Mouse (Mus musculus): Measurements from ENCODE around the gene Clp1. TPM values are rescaled to one million over a fixed set of nuclear protein-coding genes. Genes with fewer than 3 reads are reported as not detected.
A peak's percentile ranks its signal among the peaks of the same experiment; 100 is the strongest.
"Not testable (repeated sequence)": the region's sequence is repeated elsewhere in the genome, so short reads cannot be mapped to it uniquely, and the experiment has no call there.

Clp1 gene
- polyA plus RNA-seq, 1 experiment from 2014 or later: 49.6 TPM

DNA sequence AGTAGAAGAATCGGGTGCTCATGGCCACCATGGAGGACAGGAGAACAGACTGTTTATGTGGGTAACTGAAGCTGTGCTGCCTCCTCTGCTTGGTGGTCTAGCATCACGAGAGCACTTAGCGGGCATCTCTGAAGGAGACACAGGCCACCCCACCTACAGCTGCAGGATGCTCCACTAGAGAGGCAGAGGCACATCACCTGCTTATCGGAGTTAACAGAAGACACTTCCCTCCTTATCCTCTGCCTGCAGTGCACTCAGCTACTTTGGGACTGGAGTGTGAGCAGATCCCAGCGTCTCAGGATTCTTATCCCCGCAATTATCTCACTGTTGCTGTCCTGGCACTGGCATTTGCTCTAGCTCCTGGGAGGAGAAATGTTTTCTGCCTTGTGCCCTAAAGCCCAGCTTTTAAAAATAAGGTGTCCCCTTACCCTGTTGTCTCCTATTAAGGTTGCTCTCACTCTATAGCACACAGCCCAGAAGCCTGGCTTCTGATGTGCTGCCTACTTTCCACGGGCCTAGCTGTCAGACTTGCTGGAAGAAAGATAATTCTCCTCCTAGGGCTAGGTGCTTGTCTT is 8.3 kb upstream of the Clp1 start:
- Histone ChIP-seq H3K36me3 (peaks cover 7% of the 10 kb centered on the region), H3K27me3 (ENCODE audit: insufficient read depth, poor library complexity, severe bottlenecking) (no peaks in the 10 kb centered on the region), H3K9me3 (no peaks in the 10 kb centered on the region), H3K4me3 (peak overlapping the region; percentile 68), H3K4me1 (replicated peaks) (peaks cover 73% of the 10 kb centered on the region), H3K27ac (peak overlapping the region; percentile 93)
- WGBS: 28% methylated on average over 7 of the region's 7 CpGs
- peak; percentile 36 for DNase-seq (ENCODE audit: low spot score)

DNA sequence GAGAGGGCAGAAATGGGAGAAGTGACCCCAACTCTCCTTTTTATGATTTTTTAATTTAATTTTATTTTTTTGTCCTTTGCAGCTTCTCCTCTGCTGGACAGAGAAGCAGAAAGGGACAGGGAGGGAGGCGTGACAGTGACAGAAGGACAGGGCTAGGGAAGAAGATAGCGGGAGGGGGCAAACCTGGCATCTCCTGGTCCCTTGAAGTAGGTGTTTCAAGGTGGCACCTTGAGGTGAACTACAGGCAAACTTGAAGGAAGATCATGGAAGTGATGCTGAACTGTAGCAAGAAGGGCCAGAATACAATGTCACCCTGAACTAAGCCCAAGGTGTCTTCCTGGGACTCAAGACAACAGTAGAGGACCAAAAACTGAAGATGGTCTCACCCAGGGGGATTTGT is 7.8 kb upstream of the Clp1 start:
- H3K36me3 ChIP-seq: peaks cover 2% of the 10 kb centered on the region; the same call in 1 of the 2 replicates
- no peaks in the 10 kb centered on the region for H3K9me3 ChIP-seq
- peaks cover 68% of the 10 kb centered on the region for H3K4me1 ChIP-seq (replicated peaks)
- no peak for DNase-seq (ENCODE audit: low spot score)
- 4% methylated on average over 2 of the region's 2 CpGs for WGBS
- peak overlapping the region; percentile 93 for H3K27ac ChIP-seq
- peak overlapping the region; percentile 68 for H3K4me3 ChIP-seq
- H3K27me3 ChIP-seq (ENCODE audit: insufficient read depth, poor library complexity, severe bottlenecking): no peaks in the 10 kb centered on the region

DNA sequence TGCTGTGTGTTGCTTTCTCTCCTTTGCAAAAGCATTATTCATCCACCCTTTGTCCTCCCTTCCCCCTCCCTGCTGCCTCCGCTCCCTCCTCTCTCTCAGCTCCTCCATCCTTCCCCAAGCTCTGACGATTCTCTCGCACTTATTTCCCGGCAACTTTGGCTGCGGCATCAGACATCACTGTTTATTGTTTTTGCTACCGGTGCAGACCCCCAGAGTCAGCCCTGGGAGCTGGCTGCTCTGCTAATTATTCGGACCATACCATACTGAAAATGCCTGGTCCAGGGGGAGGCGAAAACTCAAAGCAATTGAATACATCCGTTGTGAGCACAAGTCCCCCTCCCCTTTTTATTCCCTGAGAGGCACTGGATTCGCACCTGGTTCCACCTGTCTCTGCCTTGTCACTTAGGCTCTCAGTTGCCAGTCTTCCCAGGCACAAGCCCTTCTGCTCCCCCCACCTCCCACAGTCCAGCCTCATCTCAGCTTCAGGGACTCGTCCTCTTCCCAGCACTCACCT is 7.3 kb upstream of the Clp1 start:
- Histone ChIP-seq H3K36me3 (no peaks in the 10 kb centered on the region), H3K9me3 (no peaks in the 10 kb centered on the region), H3K27ac (peak overlapping the region; percentile 93), H3K4me3 (peak overlapping the region; percentile 68), H3K27me3 (ENCODE audit: insufficient read depth, poor library complexity, severe bottlenecking) (no peaks in the 10 kb centered on the region), H3K4me1 (replicated peaks) (peaks cover 63% of the 10 kb centered on the region)
- DNase-seq (ENCODE audit: low spot score): peak; percentile 65
- under 1% methylated on average over 11 of the region's 11 CpGs for WGBS

DNA sequence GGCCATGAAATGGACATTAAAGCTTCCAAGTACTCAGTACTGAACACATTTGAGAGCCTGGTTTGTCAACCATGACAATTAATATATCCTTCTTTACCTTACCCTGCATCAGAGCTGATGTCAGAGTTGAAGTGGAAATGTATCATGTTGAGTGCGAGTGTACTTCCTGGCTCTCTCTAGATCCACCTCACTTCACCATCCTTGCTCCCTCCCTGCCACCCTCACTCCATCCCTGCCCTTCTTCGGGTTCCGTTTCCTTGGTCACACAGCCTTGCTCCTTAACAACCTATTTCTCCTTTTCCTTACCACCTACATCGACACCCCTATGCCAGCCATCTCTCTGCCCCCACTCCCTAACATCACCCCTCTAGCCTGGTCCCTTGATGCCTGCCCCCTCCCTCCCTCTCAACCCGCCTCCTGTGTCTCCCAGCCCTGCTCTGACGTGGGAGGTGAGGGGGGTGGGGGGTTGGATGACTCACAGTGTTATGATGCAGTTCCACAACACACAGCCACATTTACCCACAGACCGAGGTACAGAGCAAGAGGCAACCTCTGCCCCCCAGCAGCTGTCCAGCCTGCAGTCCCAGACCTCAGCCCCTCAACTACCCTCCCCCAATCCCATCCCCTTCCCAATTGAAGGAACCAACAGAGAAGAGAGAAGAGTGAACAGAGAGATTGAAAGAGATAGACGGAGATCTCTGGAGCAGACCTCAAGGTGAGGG is 6.6 kb upstream of the Clp1 start, which contains the start of gene Ypel4:
TSS of gene Ypel4 (plus strand) at position 480 of the 722 bp plus-strand sequence.
- 4% methylated on average over 8 of the region's 8 CpGs for WGBS
- Histone ChIP-seq H3K27me3 (ENCODE audit: insufficient read depth, poor library complexity, severe bottlenecking) (no peaks in the 10 kb centered on the region), H3K4me3 (peak within 1 kb of the TSS; percentile 68), H3K27ac (peak within 1 kb of the TSS; percentile 93), H3K4me1 (replicated peaks) (peaks cover 56% of the 10 kb centered on the region), H3K9me3 (no peaks in the 10 kb centered on the region), H3K36me3 (no peaks in the 10 kb centered on the region)
- DNase-seq (ENCODE audit: low spot score): peak; percentile 64

DNA sequence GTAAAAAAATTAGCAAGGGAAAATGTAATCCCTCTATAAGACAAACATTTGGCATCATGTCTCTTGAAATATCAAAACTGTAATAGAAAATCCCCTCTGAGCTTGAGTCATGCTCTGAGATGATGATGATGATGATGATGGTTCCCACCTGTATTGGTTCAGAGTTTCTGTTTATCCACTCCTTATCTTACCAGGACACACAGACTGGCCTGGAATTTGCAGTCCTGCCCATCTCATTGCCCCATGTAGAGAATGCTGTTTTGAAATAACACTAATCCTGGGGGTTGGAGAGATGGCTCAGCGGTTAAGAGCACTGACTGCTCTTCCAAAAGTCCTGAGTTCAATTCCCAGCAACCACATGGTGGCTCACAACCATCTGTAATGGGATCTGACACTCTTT is 5.2 kb upstream of the Clp1 start:
- Histone ChIP-seq H3K36me3 (no peaks in the 10 kb centered on the region), H3K9me3 (no peaks in the 10 kb centered on the region), H3K27me3 (ENCODE audit: insufficient read depth, poor library complexity, severe bottlenecking) (no peaks in the 10 kb centered on the region), H3K27ac (no peak overlapping the region), H3K4me1 (replicated peaks) (peaks cover 49% of the 10 kb centered on the region), H3K4me3 (no peak overlapping the region)
- no peak for DNase-seq (ENCODE audit: low spot score)
- WGBS: 87% methylated on average over 1 of the region's 1 CpGs

DNA sequence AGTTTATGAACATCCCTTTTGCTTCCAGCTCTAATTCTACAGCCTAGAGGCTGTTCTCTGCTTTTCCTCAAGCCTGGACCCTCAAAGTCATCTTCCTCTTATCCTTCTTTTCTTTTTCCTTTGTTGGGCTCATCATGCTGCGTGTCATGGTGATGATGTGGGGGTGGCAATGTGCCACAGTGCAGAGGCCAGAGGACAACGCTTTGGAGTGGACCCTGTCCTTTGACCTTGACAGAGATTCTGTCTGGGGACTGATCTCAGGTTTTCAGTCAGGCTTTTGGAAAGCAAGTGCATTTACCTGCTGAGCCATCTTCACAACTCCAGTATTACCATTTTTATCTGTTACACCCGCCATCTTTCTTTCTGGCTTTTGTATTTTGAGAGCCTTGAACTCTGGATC is 4.1 kb upstream of the Clp1 start:
- WGBS: 86% methylated on average over 3 of the region's 3 CpGs
- no peak overlapping the region for H3K4me3 ChIP-seq
- H3K27ac ChIP-seq: no peak overlapping the region
- H3K4me1 ChIP-seq (replicated peaks): peaks cover 44% of the 10 kb centered on the region
- no peaks in the 10 kb centered on the region for H3K9me3 ChIP-seq
- no peak for DNase-seq (ENCODE audit: low spot score)
- no peaks in the 10 kb centered on the region for H3K36me3 ChIP-seq
- H3K27me3 ChIP-seq (ENCODE audit: insufficient read depth, poor library complexity, severe bottlenecking): no peaks in the 10 kb centered on the region

DNA sequence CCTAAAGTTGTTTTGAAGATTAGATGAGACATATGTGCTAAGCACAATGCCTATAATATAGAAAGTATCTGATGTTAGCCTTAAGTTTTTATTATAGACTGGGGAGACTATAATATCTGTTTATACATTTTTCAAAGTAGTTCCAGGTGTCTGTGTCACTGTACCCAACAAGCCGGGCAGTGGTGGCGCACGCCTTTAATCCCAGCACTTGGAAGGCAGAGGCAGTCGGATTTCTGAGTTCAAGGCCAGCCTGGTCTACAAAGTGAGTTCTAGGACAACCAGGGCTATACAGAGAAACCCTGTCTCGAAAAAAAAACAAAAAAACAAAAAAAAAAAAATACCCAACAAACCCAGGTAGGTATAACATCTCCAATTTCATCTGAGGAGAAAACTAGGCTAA is 1.0 kb upstream of the Clp1 start:
- Histone ChIP-seq H3K36me3 (peaks cover 27% of the 10 kb centered on the region), H3K4me1 (replicated peaks) (peaks cover 26% of the 10 kb centered on the region)
- not testable (repeated sequence) for DNase-seq (ENCODE audit: low spot score); H3K27me3 ChIP-seq (ENCODE audit: insufficient read depth, poor library complexity, severe bottlenecking); H3K9me3 ChIP-seq; H3K4me3 ChIP-seq; H3K27ac ChIP-seq
- 74% methylated on average over 5 of the region's 5 CpGs for WGBS

DNA sequence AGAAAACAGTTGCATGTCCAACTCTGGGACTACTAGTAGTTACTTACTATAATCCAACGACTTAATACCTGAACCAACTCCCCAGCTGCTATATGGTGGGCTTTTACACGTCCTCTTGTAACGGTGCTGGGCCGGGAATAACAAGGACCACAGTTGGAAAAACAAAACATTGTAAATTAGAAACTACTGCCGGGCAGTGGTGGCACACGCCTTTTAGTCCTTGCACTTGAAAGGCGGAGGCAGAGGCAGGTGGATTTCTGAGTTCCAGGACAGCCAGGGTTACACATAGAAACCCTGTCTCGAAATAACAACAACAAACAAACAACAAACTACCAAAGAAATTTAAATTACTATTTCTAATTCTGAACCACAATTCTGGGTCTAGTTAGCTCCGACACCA is 434 bp downstream of the Clp1 start:
- no peaks in the 10 kb centered on the region for H3K9me3 ChIP-seq
- H3K27ac ChIP-seq: peak overlapping the region; percentile 90
- no peaks in the 10 kb centered on the region for H3K27me3 ChIP-seq (ENCODE audit: insufficient read depth, poor library complexity, severe bottlenecking)
- H3K4me1 ChIP-seq (replicated peaks): peaks cover 26% of the 10 kb centered on the region
- peak overlapping the region; percentile 68 for H3K4me3 ChIP-seq
- WGBS: 5% methylated on average over 9 of the region's 9 CpGs
- H3K36me3 ChIP-seq: peaks cover 40% of the 10 kb centered on the region
- DNase-seq (ENCODE audit: low spot score): no peak

DNA sequence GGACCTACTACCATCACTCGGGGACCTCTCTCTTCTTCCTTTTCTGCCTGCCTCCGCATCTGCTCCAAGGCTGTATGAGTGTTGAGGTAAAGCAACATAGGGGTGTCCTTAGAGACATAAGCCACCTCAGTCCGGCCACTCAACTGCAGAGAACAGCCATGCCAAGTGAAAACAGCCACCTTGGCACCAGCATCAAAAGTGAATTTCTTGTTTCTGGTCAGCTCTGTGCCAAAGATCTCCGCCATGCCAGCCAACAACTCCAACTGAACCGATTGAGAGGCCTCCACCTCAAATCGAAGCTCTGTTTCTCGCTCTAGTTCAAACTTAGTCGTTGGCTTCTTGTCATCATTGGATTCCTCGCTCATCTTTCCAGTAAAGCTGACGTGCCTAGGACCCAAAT is 1.4 kb downstream of the Clp1 start:
- peaks cover 48% of the 10 kb centered on the region for H3K36me3 ChIP-seq
- no peaks in the 10 kb centered on the region for H3K9me3 ChIP-seq
- no peak overlapping the region for H3K27ac ChIP-seq
- peaks cover 26% of the 10 kb centered on the region for H3K4me1 ChIP-seq (replicated peaks)
- WGBS: 94% methylated on average over 10 of the region's 10 CpGs
- no peaks in the 10 kb centered on the region for H3K27me3 ChIP-seq (ENCODE audit: insufficient read depth, poor library complexity, severe bottlenecking)
- H3K4me3 ChIP-seq: 0 out of 2 replicates have a peak overlapping the region, but pooled peaks have one; percentile 68
- DNase-seq (ENCODE audit: low spot score): no peak

DNA sequence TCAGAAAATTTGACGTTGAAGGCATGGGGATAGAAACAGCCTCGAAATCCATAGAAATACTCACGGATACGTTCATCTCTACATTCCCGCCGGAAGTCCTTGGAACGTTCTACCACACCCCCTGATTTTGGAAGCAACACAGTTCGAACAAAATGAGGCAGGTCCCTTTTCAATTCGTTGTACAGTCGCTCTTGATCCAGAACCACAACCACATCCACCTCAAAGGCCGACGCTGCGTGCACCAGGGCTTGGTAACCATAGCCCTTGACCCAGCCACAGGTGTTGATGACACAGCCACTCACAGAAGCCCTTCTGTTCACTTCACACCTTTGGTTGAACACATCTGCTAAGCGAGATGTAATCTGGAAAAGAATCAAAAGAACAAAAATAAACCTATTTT is 3.3 kb downstream of the Clp1 start:
- Histone ChIP-seq H3K4me1 (replicated peaks) (peaks cover 26% of the 10 kb centered on the region), H3K4me3 (no peak overlapping the region), H3K36me3 (peaks cover 48% of the 10 kb centered on the region), H3K27me3 (ENCODE audit: insufficient read depth, poor library complexity, severe bottlenecking) (no peaks in the 10 kb centered on the region), H3K27ac (no peak overlapping the region), H3K9me3 (no peaks in the 10 kb centered on the region)
- WGBS: 95% methylated on average over 14 of the region's 14 CpGs
- no peak for DNase-seq (ENCODE audit: low spot score)

DNA sequence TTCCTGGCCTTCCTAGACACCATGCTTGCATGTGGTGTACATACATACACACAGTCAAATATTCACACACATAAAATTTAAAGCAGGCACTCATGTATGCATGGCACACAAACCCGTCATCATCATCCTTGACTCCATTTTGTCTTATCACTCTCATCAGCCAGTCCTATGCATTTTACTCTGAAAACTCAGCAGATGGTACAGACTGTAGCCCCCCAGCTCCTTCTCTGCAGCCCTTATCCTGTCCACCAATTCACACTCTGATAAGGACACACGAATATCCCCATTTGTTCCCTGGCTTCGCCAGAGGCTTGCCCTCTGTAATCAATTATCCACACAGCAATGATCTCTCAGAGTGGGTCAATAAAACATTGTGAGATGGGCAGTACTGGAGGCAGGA is 6.0 kb downstream of the Clp1 start:
- Histone ChIP-seq H3K27me3 (ENCODE audit: insufficient read depth, poor library complexity, severe bottlenecking) (no peaks in the 10 kb centered on the region), H3K4me1 (replicated peaks) (peaks cover 21% of the 10 kb centered on the region), H3K9me3 (no peaks in the 10 kb centered on the region), H3K27ac (no peak overlapping the region), H3K4me3 (no peak overlapping the region), H3K36me3 (peaks cover 48% of the 10 kb centered on the region)
- WGBS: 81% methylated on average over 3 of the region's 3 CpGs
- no peak for DNase-seq (ENCODE audit: low spot score)

DNA sequence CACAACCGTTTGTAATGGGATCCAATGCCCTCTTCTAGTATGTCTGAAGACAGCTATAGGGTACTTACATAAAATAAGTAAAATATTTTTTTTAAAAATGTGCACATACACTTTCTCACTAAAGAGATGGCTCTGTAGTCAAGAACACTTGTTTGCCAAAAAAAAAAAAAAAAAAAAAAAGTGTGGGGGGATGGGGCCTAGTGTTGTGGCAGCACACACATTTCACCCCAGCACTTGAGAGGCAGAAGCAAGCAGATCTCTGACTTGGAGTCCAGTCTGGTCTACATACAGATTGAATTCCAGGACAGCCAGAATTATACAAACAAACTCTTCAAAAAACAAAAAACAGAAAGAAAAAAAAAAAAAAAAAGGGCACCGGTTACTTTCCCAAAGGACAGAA is 6.4 kb downstream of the Clp1 start:
- WGBS: 95% methylated on average over 2 of the region's 2 CpGs

DNA sequence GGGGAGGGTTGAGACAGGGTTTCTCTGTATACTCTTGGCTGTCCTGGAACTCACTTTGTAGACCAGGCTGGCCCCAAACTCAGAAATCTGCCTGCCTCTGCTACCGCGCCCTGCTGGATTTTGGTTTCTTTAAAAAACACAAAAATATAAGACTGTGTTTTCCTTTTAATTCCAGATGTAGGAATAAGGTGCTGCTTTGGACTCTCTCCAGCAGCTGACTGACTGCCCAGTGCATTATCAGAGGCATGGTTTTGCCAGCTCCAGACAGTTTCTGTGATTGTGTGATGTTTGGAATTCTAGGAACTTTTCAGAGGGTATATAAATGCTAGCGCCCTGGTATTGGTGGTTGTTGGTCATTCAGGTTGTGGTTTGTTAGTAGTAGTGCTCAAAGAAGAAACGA is 9.8 kb downstream of the Clp1 start:
- H3K4me1 ChIP-seq (replicated peaks): peaks cover 25% of the 10 kb centered on the region

More for the DNA sequence above, 6.4 kb downstream of the Clp1 start:
- Histone ChIP-seq H3K4me1 (replicated peaks) (peaks cover 18% of the 10 kb centered on the region), H3K36me3 (peaks cover 47% of the 10 kb centered on the region), H3K9me3 (no peaks in the 10 kb centered on the region), H3K27me3 (ENCODE audit: insufficient read depth, poor library complexity, severe bottlenecking) (no peaks in the 10 kb centered on the region), H3K4me3 (no peak overlapping the region), H3K27ac (no peak overlapping the region)
- no peak for DNase-seq (ENCODE audit: low spot score)

More for the DNA sequence above, 9.8 kb downstream of the Clp1 start:
- no peak for DNase-seq (ENCODE audit: low spot score)
- H3K27ac ChIP-seq: no peak overlapping the region
- 94% methylated on average over 4 of the region's 4 CpGs for WGBS
- no peaks in the 10 kb centered on the region for H3K27me3 ChIP-seq (ENCODE audit: insufficient read depth, poor library complexity, severe bottlenecking)
- H3K4me3 ChIP-seq: no peak overlapping the region
- H3K36me3 ChIP-seq: peaks cover 15% of the 10 kb centered on the region
- H3K9me3 ChIP-seq: no peaks in the 10 kb centered on the region
